Mouse (Mus musculus) liver, postnatal 0 days (tissue): ENCODE measurements around the gene Clca3a2.
"Not testable (repeated sequence)": the region's sequence is repeated elsewhere in the genome, so short reads cannot be mapped to it uniquely, and the experiment has no call there.

Experiments used
- CTCF ChIP-seq: sonication (generic); IDR thresholded peaks from 2 replicates; pipeline ENCODE4 v1.5.1; 2016; ENCODE audit warnings: antibody characterized with exemption, low read depth
- EP300 ChIP-seq: IDR thresholded peaks from 2 replicates; pipeline ENCODE4 v1.6.1; 2016; ENCODE audit warnings: antibody characterized with exemption, low read depth, mild to moderate bottlenecking

- not testable (repeated sequence) for TF ChIP-seq EP300, CTCF
These were observed 63.2 kb downstream of the Clca3a2 start for GRCm38 (mm10) chr3:144756103-144756502.
